Mouse (Mus musculus): ENCODE measurements around the gene Wdr3. TPM values are rescaled to one million over a fixed set of nuclear protein-coding genes. Genes with fewer than 3 reads are reported as not detected.

Gene Wdr3
- polyA plus RNA-seq (2014; fragmentation: Nextera tagmentation; extraction: Ambion mirVana), result 29.0 and 37.2 TPM in 2 replicates

DNA sequence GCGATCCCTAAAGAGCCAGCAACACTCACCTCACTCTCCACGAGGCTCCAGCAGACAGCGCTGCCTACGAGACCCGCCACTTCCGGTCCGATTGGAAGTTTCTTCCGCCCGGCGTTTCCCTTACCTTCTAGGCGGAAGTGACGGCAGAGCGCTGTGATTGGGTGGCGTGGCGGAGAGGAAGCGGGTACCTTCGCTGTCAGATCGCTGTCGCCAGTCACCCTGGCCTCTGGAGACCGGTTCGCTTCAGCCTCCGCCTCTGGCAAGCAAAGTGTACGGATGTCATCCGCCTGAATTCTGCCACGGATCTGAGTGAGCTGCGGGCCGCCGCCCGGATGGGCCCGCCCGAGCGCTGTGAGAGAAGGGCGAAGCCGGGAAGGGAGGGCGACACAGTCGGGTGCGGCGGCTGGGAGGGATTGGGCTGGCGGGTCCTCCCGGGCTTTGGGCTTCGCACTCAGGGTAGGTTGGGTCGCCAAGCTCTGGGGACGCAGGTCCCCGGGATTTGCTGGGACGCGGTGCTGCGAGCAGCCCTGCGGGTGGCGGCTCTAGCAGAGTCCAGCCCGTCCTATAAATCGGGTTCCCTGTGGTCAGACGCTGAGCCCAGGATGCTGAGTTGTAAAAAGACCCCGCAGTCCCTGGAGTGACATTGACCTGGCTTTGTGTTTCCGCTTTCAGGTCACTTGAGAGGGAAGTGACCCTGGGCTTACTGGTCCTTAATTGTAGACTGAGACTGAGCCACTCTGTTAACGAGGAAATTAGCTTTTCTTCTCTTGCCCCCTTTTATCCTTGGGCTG is at the start of gene Wdr3, which contains the start of gene Gdap2:
TSS of gene Wdr3 (minus strand) at position 93 of the 791 bp plus-strand sequence.
TSS of gene Gdap2 (plus strand) at position 67 of the 791 bp plus-strand sequence.
- peak; percentile 99 for DNase-seq
- Histone ChIP-seq H3K27me3 (ENCODE audit: control insufficient read depth, insufficient read depth, low read length) (no peaks in the 10 kb centered on the region), H3K36me3 (ENCODE audit: control insufficient read depth, insufficient read depth, low read length) (peaks cover 30% of the 10 kb centered on the region), H3K9ac (replicated peaks; ENCODE audit: low read length) (peak within 1 kb of the TSS; percentile 87), H3K27ac (replicated peaks; ENCODE audit: low read depth, low read length) (peak within 1 kb of the TSS; percentile 90), H3K4me1 (ENCODE audit: control insufficient read depth, insufficient read depth, low read length) (peaks cover 14% of the 10 kb centered on the region; the same call in 1 of the 2 replicates), H3K4me2 (ENCODE audit: low read length) (peak within 1 kb of the TSS; percentile 83), H3K4me3 (replicated peaks; ENCODE audit: low read depth, low read length) (peak within 1 kb of the TSS; percentile 86), H3K9me3 (ENCODE audit: control insufficient read depth, low read length) (no peaks in the 10 kb centered on the region)
- ATAC-seq (ENCODE audit: low FRiP score, low TSS enrichment), result peak; percentile 98
- WGBS, result under 1% methylated on average over 55 of the region's 55 CpGs

DNA sequence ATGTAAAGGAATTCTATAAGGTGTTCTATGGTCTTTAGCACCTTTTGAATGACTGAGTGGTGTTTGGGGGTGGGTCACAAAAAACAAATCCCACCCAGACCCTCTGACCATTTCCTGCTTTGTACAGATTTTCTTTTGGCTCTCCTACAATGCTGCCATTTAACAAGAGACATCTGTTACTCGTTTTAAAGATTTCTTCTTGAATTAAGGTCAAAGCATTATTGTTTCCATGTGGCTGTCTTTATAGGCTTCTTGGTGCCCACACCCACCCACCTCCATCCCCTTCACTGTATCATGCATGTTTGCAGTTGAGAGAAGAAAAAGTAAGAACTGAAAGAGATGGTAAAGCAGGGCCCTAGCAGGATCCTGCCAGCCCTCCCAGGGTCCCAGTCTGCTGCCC is 44.8 kb upstream of the Wdr3 start:
- 84% methylated on average over 1 of the region's 1 CpGs for WGBS
- no peak overlapping the region for H3K27ac ChIP-seq (replicated peaks; ENCODE audit: low read depth, low read length)
- ATAC-seq (ENCODE audit: low FRiP score, low TSS enrichment) (no peak), DNase-seq (no peak)
- H3K36me3 ChIP-seq (ENCODE audit: control insufficient read depth, insufficient read depth, low read length), result peaks cover 53% of the 10 kb centered on the region
- no peaks in the 10 kb centered on the region for H3K4me1 ChIP-seq (ENCODE audit: control insufficient read depth, insufficient read depth, low read length)
- H3K27me3 ChIP-seq (ENCODE audit: control insufficient read depth, insufficient read depth, low read length), result no peaks in the 10 kb centered on the region
- H3K4me3 ChIP-seq (replicated peaks; ENCODE audit: low read depth, low read length), result no peak overlapping the region
- H3K4me2 ChIP-seq (ENCODE audit: low read length), result no peak overlapping the region
- H3K9ac ChIP-seq (replicated peaks; ENCODE audit: low read length), result no peak overlapping the region
- no peaks in the 10 kb centered on the region for H3K9me3 ChIP-seq (ENCODE audit: control insufficient read depth, low read length)

DNA sequence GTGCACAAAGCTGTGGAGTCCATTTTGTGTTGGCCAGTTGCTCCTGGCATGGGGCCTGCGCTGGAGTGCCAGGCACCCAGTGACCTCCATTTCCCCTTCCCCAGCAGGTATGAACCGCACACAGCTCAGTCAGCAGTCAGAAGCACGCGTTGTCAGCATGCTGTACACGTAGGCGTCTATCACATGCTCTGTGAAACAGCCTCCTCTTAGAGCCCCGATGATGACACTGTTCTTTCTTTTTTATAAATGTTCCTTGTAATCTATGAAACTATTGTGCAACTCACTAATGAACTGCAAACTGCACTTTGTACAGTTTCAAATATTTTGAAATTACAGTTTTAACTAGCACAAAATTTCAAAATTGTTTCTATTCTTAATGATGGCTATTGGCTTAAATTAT is 39.3 kb upstream of the Wdr3 start:
- ATAC-seq (ENCODE audit: low FRiP score, low TSS enrichment) (no peak), DNase-seq (no peak)
- Histone ChIP-seq H3K4me1 (ENCODE audit: control insufficient read depth, insufficient read depth, low read length) (no peaks in the 10 kb centered on the region), H3K27me3 (ENCODE audit: control insufficient read depth, insufficient read depth, low read length) (no peaks in the 10 kb centered on the region), H3K36me3 (ENCODE audit: control insufficient read depth, insufficient read depth, low read length) (peaks cover 89% of the 10 kb centered on the region), H3K9ac (replicated peaks; ENCODE audit: low read length) (no peak overlapping the region), H3K27ac (replicated peaks; ENCODE audit: low read depth, low read length) (no peak overlapping the region), H3K4me3 (replicated peaks; ENCODE audit: low read depth, low read length) (no peak overlapping the region), H3K4me2 (ENCODE audit: low read length) (no peak overlapping the region), H3K9me3 (ENCODE audit: control insufficient read depth, low read length) (no peaks in the 10 kb centered on the region)
- 95% methylated on average over 7 of the region's 7 CpGs for WGBS

GRCm38 (mm10) chr3:100194210-100194609 is 32.0 kb upstream of the Wdr3 start:
- DNase-seq (no peak), ATAC-seq (ENCODE audit: low FRiP score, low TSS enrichment) (no peak)
- Histone ChIP-seq H3K4me3 (replicated peaks; ENCODE audit: low read depth, low read length) (no peak overlapping the region), H3K27ac (replicated peaks; ENCODE audit: low read depth, low read length) (no peak overlapping the region), H3K9me3 (ENCODE audit: control insufficient read depth, low read length) (no peaks in the 10 kb centered on the region), H3K9ac (replicated peaks; ENCODE audit: low read length) (no peak overlapping the region), H3K36me3 (ENCODE audit: control insufficient read depth, insufficient read depth, low read length) (peaks cover 66% of the 10 kb centered on the region), H3K4me2 (ENCODE audit: low read length) (no peak overlapping the region), H3K27me3 (ENCODE audit: control insufficient read depth, insufficient read depth, low read length) (no peaks in the 10 kb centered on the region), H3K4me1 (ENCODE audit: control insufficient read depth, insufficient read depth, low read length) (no peaks in the 10 kb centered on the region)
- 79% methylated on average over 5 of the region's 5 CpGs for WGBS

DNA sequence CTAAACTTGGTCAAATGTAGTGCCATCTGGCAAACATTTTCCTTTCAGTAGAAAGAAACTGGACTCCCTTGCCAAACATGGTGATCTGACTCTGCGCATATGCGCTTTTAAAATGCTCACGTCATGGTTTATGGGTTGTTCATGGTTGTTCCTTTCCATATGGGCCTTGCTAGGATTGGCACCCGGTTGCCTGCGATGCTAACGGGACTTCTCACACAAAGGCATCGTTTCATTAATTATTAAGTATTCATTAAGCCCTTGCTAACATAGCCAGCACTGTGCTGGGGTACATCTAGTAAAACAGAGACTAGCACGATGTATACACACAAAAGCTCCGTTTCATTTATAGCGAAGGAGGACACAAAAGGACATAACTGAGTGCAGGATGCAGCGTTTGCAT is 27.7 kb upstream of the Wdr3 start:
- ATAC-seq (ENCODE audit: low FRiP score, low TSS enrichment), result peak; percentile 51; the same call in 1 of the 2 replicates
- WGBS, result 80% methylated on average over 11 of the region's 11 CpGs
- Histone ChIP-seq H3K4me1 (ENCODE audit: control insufficient read depth, insufficient read depth, low read length) (no peaks in the 10 kb centered on the region), H3K9ac (replicated peaks; ENCODE audit: low read length) (no peak overlapping the region), H3K4me2 (ENCODE audit: low read length) (no peak overlapping the region), H3K4me3 (replicated peaks; ENCODE audit: low read depth, low read length) (no peak overlapping the region), H3K27ac (replicated peaks; ENCODE audit: low read depth, low read length) (no peak overlapping the region), H3K9me3 (ENCODE audit: control insufficient read depth, low read length) (no peaks in the 10 kb centered on the region), H3K27me3 (ENCODE audit: control insufficient read depth, insufficient read depth, low read length) (no peaks in the 10 kb centered on the region), H3K36me3 (ENCODE audit: control insufficient read depth, insufficient read depth, low read length) (peaks cover 67% of the 10 kb centered on the region)
- no peak for DNase-seq

DNA sequence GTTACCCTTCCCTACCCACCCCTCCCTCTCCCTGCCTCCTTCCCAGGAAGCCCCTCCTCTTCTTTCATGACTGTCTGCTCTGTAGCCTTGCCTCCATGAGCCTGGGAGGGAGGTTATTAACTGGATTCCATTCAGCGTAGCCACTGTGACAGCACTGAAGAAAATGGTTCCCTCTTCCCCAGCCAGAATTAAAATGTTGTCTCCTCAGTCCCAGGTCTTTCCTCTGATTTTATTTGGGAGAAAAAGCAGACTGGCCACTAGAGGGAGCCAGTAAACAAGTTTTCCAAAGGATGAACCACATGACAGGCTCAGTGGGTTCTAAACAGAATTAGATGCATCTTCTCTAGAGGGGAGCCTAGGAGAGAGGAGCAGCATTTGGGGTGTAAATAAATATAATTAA is 27.2 kb upstream of the Wdr3 start:
- no peak overlapping the region for H3K9ac ChIP-seq (replicated peaks; ENCODE audit: low read length)
- no peak overlapping the region for H3K4me3 ChIP-seq (replicated peaks; ENCODE audit: low read depth, low read length)
- peaks cover 68% of the 10 kb centered on the region for H3K36me3 ChIP-seq (ENCODE audit: control insufficient read depth, insufficient read depth, low read length)
- H3K4me1 ChIP-seq (ENCODE audit: control insufficient read depth, insufficient read depth, low read length), result no peaks in the 10 kb centered on the region
- no peaks in the 10 kb centered on the region for H3K9me3 ChIP-seq (ENCODE audit: control insufficient read depth, low read length)
- no peaks in the 10 kb centered on the region for H3K27me3 ChIP-seq (ENCODE audit: control insufficient read depth, insufficient read depth, low read length)
- ATAC-seq (ENCODE audit: low FRiP score, low TSS enrichment), result peak; percentile 73
- H3K27ac ChIP-seq (replicated peaks; ENCODE audit: low read depth, low read length), result no peak overlapping the region
- DNase-seq, result peak; percentile 91
- no peak overlapping the region for H3K4me2 ChIP-seq (ENCODE audit: low read length)
- 40% methylated on average over 1 of the region's 1 CpGs for WGBS

DNA sequence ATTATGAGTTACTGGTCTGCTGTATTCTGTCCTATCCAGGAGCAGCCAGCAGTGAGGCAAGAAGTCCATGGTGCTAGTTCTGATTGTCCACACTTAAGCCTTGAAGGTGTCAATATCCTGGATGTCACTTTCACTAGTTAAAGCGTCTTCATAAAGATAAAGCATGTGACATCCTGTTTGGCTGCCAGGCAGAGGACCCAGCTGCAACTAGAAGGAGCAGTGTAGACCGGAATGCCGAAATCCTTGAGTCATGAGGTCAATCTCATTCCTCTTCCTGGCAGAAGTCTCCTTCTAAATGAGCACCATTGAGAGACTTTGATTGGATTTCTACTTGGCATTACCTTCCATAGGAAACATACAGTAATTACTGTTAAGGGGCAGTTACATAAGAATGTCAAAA is 18.3 kb upstream of the Wdr3 start:
- no peak for ATAC-seq (ENCODE audit: low FRiP score, low TSS enrichment)
- Histone ChIP-seq H3K36me3 (ENCODE audit: control insufficient read depth, insufficient read depth, low read length) (peaks cover 91% of the 10 kb centered on the region), H3K9me3 (ENCODE audit: control insufficient read depth, low read length) (no peaks in the 10 kb centered on the region), H3K27me3 (ENCODE audit: control insufficient read depth, insufficient read depth, low read length) (no peaks in the 10 kb centered on the region), H3K27ac (replicated peaks; ENCODE audit: low read depth, low read length) (no peak overlapping the region), H3K9ac (replicated peaks; ENCODE audit: low read length) (no peak overlapping the region), H3K4me3 (replicated peaks; ENCODE audit: low read depth, low read length) (no peak overlapping the region), H3K4me1 (ENCODE audit: control insufficient read depth, insufficient read depth, low read length) (no peaks in the 10 kb centered on the region), H3K4me2 (ENCODE audit: low read length) (no peak overlapping the region)
- 90% methylated on average over 3 of the region's 3 CpGs for WGBS
- DNase-seq, result no peak

DNA sequence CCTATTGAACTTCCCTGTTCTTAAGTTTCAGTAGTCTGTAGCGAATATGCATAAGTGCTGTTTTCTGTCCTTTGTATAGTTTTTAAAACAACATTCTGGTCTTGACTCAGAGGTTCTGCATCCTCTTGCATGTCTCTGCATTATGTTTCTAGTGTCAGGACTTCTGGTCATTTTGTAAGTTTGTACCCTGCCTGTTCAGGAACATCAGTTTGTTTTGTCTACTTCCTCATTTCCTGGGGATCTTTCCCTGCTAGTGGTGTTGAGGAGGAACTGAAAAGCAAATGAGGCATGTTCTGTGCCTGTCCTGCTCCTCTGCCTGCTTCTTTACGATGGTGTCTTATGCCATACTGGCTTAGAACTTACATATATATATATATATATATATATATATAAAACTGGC is 13.8 kb upstream of the Wdr3 start:
- WGBS, result 93% methylated on average over 2 of the region's 2 CpGs
- H3K4me1 ChIP-seq (ENCODE audit: control insufficient read depth, insufficient read depth, low read length), result no peaks in the 10 kb centered on the region
- H3K4me3 ChIP-seq (replicated peaks; ENCODE audit: low read depth, low read length), result no peak overlapping the region
- no peaks in the 10 kb centered on the region for H3K27me3 ChIP-seq (ENCODE audit: control insufficient read depth, insufficient read depth, low read length)
- no peak for ATAC-seq (ENCODE audit: low FRiP score, low TSS enrichment)
- no peak overlapping the region for H3K9ac ChIP-seq (replicated peaks; ENCODE audit: low read length)
- no peak for DNase-seq
- H3K36me3 ChIP-seq (ENCODE audit: control insufficient read depth, insufficient read depth, low read length), result peaks cover 94% of the 10 kb centered on the region
- no peak overlapping the region for H3K27ac ChIP-seq (replicated peaks; ENCODE audit: low read depth, low read length)
- no peak overlapping the region for H3K4me2 ChIP-seq (ENCODE audit: low read length)
- no peaks in the 10 kb centered on the region for H3K9me3 ChIP-seq (ENCODE audit: control insufficient read depth, low read length)

DNA sequence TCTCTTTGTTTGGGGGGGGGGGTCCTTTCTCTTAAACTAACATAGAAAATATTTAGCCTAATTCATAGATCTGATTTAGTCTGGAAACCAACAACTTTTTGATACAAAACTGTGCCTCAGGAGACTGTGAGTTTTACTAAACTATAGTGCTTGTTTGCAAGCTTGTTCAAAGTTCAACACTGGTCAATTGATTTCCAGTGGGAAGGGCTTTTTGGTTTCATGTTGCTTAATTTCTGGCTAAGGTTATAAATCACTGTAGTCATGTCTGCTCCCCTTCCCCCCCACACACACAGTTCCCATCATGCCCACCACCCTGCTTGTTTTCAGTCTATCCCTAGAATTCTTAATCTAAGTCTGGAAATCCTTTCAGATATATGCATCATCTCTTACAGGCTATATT is 2.8 kb upstream of the Wdr3 start:
- H3K9me3 ChIP-seq (ENCODE audit: control insufficient read depth, low read length), result no peaks in the 10 kb centered on the region
- peaks cover 22% of the 10 kb centered on the region; the same call in 1 of the 2 replicates for H3K36me3 ChIP-seq (ENCODE audit: control insufficient read depth, insufficient read depth, low read length)
- DNase-seq (no peak), ATAC-seq (ENCODE audit: low FRiP score, low TSS enrichment) (no peak)
- H3K9ac ChIP-seq (replicated peaks; ENCODE audit: low read length), result no peak overlapping the region
- no peak overlapping the region for H3K4me2 ChIP-seq (ENCODE audit: low read length)
- no peaks in the 10 kb centered on the region for H3K27me3 ChIP-seq (ENCODE audit: control insufficient read depth, insufficient read depth, low read length)
- H3K4me3 ChIP-seq (replicated peaks; ENCODE audit: low read depth, low read length), result no peak overlapping the region
- H3K27ac ChIP-seq (replicated peaks; ENCODE audit: low read depth, low read length), result no peak overlapping the region
- H3K4me1 ChIP-seq (ENCODE audit: control insufficient read depth, insufficient read depth, low read length), result peaks cover 14% of the 10 kb centered on the region; the same call in 1 of the 2 replicates

Data from midbrain, embryonic 14.5 days (tissue).